Mouse (Mus musculus): ENCODE data around the gene 0610009B22Rik. TPM values are rescaled to one million over a fixed set of nuclear protein-coding genes. Genes with fewer than 3 reads are reported as not detected.
"Not testable (repeated sequence)": the region's sequence is repeated elsewhere in the genome, so short reads cannot be mapped to it uniquely, and the experiment has no call there.

Gene 0610009B22Rik
- 88.7 and 99.1 TPM in 2 replicates for polyA plus RNA-seq (2014; fragmentation: Nextera tagmentation; extraction: Ambion mirVana)

- Histone ChIP-seq H3K9me3 (ENCODE audit: control insufficient read depth, low read length) (no peaks in the 10 kb centered on the region), H3K4me1 (ENCODE audit: control insufficient read depth, insufficient read depth, low read length) (peaks cover 6% of the 10 kb centered on the region; the same call in 1 of the 2 replicates), H3K36me3 (ENCODE audit: control insufficient read depth, insufficient read depth, low read length) (peaks cover 3% of the 10 kb centered on the region; the same call in 1 of the 2 replicates), H3K27ac (ENCODE audit: low read depth, low read length) (peak within 1 kb of the TSS; percentile 94), H3K4me3 (ENCODE audit: low read depth, low read length) (peak within 1 kb of the TSS; percentile 54), H3K4me2 (ENCODE audit: low read depth) (peak within 1 kb of the TSS; percentile 64), H3K27me3 (ENCODE audit: control insufficient read depth, insufficient read depth, low read length) (no peaks in the 10 kb centered on the region), H3K9ac (ENCODE audit: low read length) (peak within 1 kb of the TSS; percentile 78)
- ATAC-seq (ENCODE audit: insufficient read depth, low FRiP score, low TSS enrichment): peak; percentile 98
- DNase-seq (ENCODE audit: low spot score): peak; percentile 100
- under 1% methylated on average over 60 of the region's 60 CpGs for WGBS
Measured at GRCm38 (mm10) chr11:51688330-51689328, at the start of gene 0610009B22Rik. 0610009B22Rik (minus strand) TSS chr11:51688874.

GRCm38 (mm10) chr11:51734218-51734617 is 45.5 kb upstream of the 0610009B22Rik start:
- not testable (repeated sequence) for H3K4me3 ChIP-seq (ENCODE audit: low read depth, low read length); H3K4me1 ChIP-seq (ENCODE audit: control insufficient read depth, insufficient read depth, low read length); H3K9ac ChIP-seq (ENCODE audit: low read length); DNase-seq (ENCODE audit: low spot score); H3K27ac ChIP-seq (ENCODE audit: low read depth, low read length); H3K27me3 ChIP-seq (ENCODE audit: control insufficient read depth, insufficient read depth, low read length); ATAC-seq (ENCODE audit: insufficient read depth, low FRiP score, low TSS enrichment); H3K9me3 ChIP-seq (ENCODE audit: control insufficient read depth, low read length); H3K4me2 ChIP-seq (ENCODE audit: low read depth); H3K36me3 ChIP-seq (ENCODE audit: control insufficient read depth, insufficient read depth, low read length)
- 96% methylated on average over 10 of the region's 13 CpGs for WGBS

DNA sequence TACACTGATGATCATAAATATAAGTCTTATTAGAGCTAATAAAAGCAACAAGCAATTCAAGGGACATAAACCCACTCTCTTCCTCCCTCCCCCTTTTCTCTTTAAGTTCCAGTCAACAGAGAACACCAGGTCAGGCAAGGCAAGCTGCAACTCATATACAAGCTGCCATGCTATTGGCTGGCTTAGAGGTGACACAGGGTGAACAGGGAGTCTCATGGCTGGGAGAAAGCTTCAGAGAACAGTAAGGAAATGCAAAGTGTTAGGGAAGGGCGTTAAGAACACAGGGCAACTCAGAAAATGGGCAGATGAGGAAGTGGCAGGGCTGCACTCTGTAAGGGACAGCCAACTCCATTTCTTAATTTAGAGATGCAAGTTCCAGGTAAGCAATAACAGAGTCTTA is 44.2 kb upstream of the 0610009B22Rik start:
- H3K9me3 ChIP-seq (ENCODE audit: control insufficient read depth, low read length): no peaks in the 10 kb centered on the region
- no peak overlapping the region for H3K9ac ChIP-seq (ENCODE audit: low read length)
- H3K4me2 ChIP-seq (ENCODE audit: low read depth): no peak overlapping the region
- H3K27me3 ChIP-seq (ENCODE audit: control insufficient read depth, insufficient read depth, low read length): no peaks in the 10 kb centered on the region
- H3K36me3 ChIP-seq (ENCODE audit: control insufficient read depth, insufficient read depth, low read length): 0 out of 2 replicates have a peak, but pooled peaks cover 5% of the 10 kb centered on the region
- H3K27ac ChIP-seq (ENCODE audit: low read depth, low read length): no peak overlapping the region
- ATAC-seq (ENCODE audit: insufficient read depth, low FRiP score, low TSS enrichment) (no peak), DNase-seq (ENCODE audit: low spot score) (no peak)
- no peak overlapping the region for H3K4me3 ChIP-seq (ENCODE audit: low read depth, low read length)
- WGBS: 83% methylated on average over 1 of the region's 1 CpGs
- H3K4me1 ChIP-seq (ENCODE audit: control insufficient read depth, insufficient read depth, low read length): no peaks in the 10 kb centered on the region

- no peaks in the 10 kb centered on the region for H3K27me3 ChIP-seq (ENCODE audit: control insufficient read depth, insufficient read depth, low read length)
- no peak overlapping the region for H3K27ac ChIP-seq (ENCODE audit: low read depth, low read length)
- no peak for ATAC-seq (ENCODE audit: insufficient read depth, low FRiP score, low TSS enrichment)
- H3K9me3 ChIP-seq (ENCODE audit: control insufficient read depth, low read length): no peaks in the 10 kb centered on the region
- H3K36me3 ChIP-seq (ENCODE audit: control insufficient read depth, insufficient read depth, low read length): peaks cover 8% of the 10 kb centered on the region; the same call in 1 of the 2 replicates
- no peak for DNase-seq (ENCODE audit: low spot score)
- no peak overlapping the region for H3K9ac ChIP-seq (ENCODE audit: low read length)
- H3K4me1 ChIP-seq (ENCODE audit: control insufficient read depth, insufficient read depth, low read length): no peaks in the 10 kb centered on the region
- 92% methylated on average over 11 of the region's 11 CpGs for WGBS
- H3K4me3 ChIP-seq (ENCODE audit: low read depth, low read length): no peak overlapping the region
- H3K4me2 ChIP-seq (ENCODE audit: low read depth): no peak overlapping the region
Measured at GRCm38 (mm10) chr11:51721066-51721465, 32.4 kb upstream of the 0610009B22Rik start.

DNA sequence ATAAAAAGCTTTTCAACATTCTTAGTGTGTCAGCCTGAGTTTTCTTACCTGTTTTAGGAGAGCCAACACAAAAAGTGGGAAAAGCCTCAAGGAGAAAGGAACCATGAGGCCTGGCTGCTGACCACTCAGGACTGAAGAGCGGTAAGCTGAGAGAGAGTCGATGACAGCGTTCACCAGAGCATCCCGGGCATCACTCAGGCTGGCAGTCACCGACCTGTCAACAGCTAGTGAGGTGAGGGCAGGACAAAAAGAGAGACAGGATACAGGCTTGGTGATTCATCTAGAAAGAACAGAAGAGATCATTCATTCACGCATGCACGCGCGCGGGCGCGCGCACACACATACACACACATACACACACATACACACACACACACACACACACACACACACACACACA is 18.4 kb upstream of the 0610009B22Rik start:
- no peaks in the 10 kb centered on the region for H3K9me3 ChIP-seq (ENCODE audit: control insufficient read depth, low read length)
- no peaks in the 10 kb centered on the region for H3K27me3 ChIP-seq (ENCODE audit: control insufficient read depth, insufficient read depth, low read length)
- no peaks in the 10 kb centered on the region for H3K4me1 ChIP-seq (ENCODE audit: control insufficient read depth, insufficient read depth, low read length)
- peaks cover 13% of the 10 kb centered on the region for H3K36me3 ChIP-seq (ENCODE audit: control insufficient read depth, insufficient read depth, low read length)
- WGBS: 96% methylated on average over 13 of the region's 13 CpGs
- no peak overlapping the region for H3K9ac ChIP-seq (ENCODE audit: low read length)
- ATAC-seq (ENCODE audit: insufficient read depth, low FRiP score, low TSS enrichment): no peak
- H3K4me3 ChIP-seq (ENCODE audit: low read depth, low read length): no peak overlapping the region
- DNase-seq (ENCODE audit: low spot score): no peak
- no peak overlapping the region for H3K4me2 ChIP-seq (ENCODE audit: low read depth)
- H3K27ac ChIP-seq (ENCODE audit: low read depth, low read length): no peak overlapping the region

DNA sequence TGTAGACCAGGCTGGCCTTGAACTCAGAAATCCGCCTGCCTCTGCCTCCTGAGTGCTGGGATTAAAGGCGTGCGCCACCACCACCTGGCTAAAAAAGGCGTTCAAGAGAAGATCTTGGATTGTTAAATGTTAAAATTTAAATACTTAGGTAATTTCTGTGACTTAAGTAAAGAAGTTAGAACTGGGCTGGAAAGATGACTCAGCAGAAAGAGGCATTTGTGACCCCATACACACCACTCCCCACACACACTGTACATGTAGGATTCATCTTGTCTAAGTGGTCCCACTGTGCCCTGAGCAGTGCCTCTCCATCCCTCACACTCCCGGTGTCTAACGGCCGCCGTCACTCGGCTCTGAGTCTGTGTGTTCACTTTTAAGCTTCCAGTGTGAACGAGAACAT is 17.8 kb upstream of the 0610009B22Rik start:
- H3K36me3 ChIP-seq (ENCODE audit: control insufficient read depth, insufficient read depth, low read length): peaks cover 9% of the 10 kb centered on the region
- ATAC-seq (ENCODE audit: insufficient read depth, low FRiP score, low TSS enrichment): no peak
- no peak overlapping the region for H3K4me2 ChIP-seq (ENCODE audit: low read depth)
- H3K4me3 ChIP-seq (ENCODE audit: low read depth, low read length): no peak overlapping the region
- no peaks in the 10 kb centered on the region for H3K27me3 ChIP-seq (ENCODE audit: control insufficient read depth, insufficient read depth, low read length)
- no peak for DNase-seq (ENCODE audit: low spot score)
- no peaks in the 10 kb centered on the region for H3K4me1 ChIP-seq (ENCODE audit: control insufficient read depth, insufficient read depth, low read length)
- H3K9ac ChIP-seq (ENCODE audit: low read length): no peak overlapping the region
- 96% methylated on average over 10 of the region's 10 CpGs for WGBS
- no peaks in the 10 kb centered on the region for H3K9me3 ChIP-seq (ENCODE audit: control insufficient read depth, low read length)
- H3K27ac ChIP-seq (ENCODE audit: low read depth, low read length): no peak overlapping the region

GRCm38 (mm10) chr11:51703379-51703998 is 14.8 kb upstream of the 0610009B22Rik start:
- Histone ChIP-seq H3K4me2 (ENCODE audit: low read depth) (no peak overlapping the region), H3K4me1 (ENCODE audit: control insufficient read depth, insufficient read depth, low read length) (no peaks in the 10 kb centered on the region), H3K27ac (ENCODE audit: low read depth, low read length) (no peak overlapping the region), H3K9me3 (ENCODE audit: control insufficient read depth, low read length) (no peaks in the 10 kb centered on the region), H3K9ac (ENCODE audit: low read length) (no peak overlapping the region), H3K27me3 (ENCODE audit: control insufficient read depth, insufficient read depth, low read length) (no peaks in the 10 kb centered on the region), H3K36me3 (ENCODE audit: control insufficient read depth, insufficient read depth, low read length) (peaks cover 14% of the 10 kb centered on the region), H3K4me3 (ENCODE audit: low read depth, low read length) (no peak overlapping the region)
- 68% methylated on average over 10 of the region's 10 CpGs for WGBS
- no peak for ATAC-seq (ENCODE audit: insufficient read depth, low FRiP score, low TSS enrichment)
- DNase-seq (ENCODE audit: low spot score): peak; percentile 31

DNA sequence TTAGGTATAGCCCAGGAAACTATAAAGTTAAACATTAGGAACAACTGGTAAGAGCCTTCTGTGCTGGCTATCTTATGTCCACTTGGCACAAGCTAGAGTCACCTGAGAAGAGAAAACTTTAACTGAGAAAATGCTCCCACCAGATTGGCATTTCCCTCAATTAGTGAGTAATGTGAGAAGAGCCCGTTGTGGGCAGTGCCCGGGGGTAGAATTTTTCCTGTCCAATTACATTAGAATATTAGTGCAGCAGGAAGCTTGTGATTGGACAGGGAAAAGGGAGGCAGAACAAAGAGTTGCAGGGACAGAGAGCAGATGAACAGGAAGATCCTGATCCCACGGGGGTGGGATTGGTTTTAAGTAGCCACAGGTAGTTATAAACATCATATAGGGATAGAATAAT is 14.2 kb upstream of the 0610009B22Rik start:
- no peaks in the 10 kb centered on the region for H3K4me1 ChIP-seq (ENCODE audit: control insufficient read depth, insufficient read depth, low read length)
- peaks cover 10% of the 10 kb centered on the region for H3K36me3 ChIP-seq (ENCODE audit: control insufficient read depth, insufficient read depth, low read length)
- WGBS: 83% methylated on average over 3 of the region's 3 CpGs
- H3K27me3 ChIP-seq (ENCODE audit: control insufficient read depth, insufficient read depth, low read length): no peaks in the 10 kb centered on the region
- DNase-seq (ENCODE audit: low spot score): no peak
- H3K27ac ChIP-seq (ENCODE audit: low read depth, low read length): no peak overlapping the region
- H3K4me3 ChIP-seq (ENCODE audit: low read depth, low read length): no peak overlapping the region
- no peak for ATAC-seq (ENCODE audit: insufficient read depth, low FRiP score, low TSS enrichment)
- no peak overlapping the region for H3K4me2 ChIP-seq (ENCODE audit: low read depth)
- H3K9me3 ChIP-seq (ENCODE audit: control insufficient read depth, low read length): no peaks in the 10 kb centered on the region
- H3K9ac ChIP-seq (ENCODE audit: low read length): no peak overlapping the region
